Mouse (Mus musculus): ENCODE measurements around the gene Zfp810.

- TF ChIP-seq POLR2A (IDR thresholded peaks at IDR 0.05; ENCODE audit: borderline replicate concordance, extremely low read depth, insufficient read depth, insufficient read length, poor library complexity, severe bottlenecking) (no peak), CTCF (IDR thresholded peaks at IDR 0.05; ENCODE audit: borderline replicate concordance, extremely low read depth, insufficient read depth, insufficient read length) (no peak)
Observed at GRCm38 (mm10) chr9:22353465-22353864, 46.0 kb upstream of the Zfp810 start.

Data from brain, embryonic 14.5 days (tissue).